Mouse (Mus musculus): Measurements from ENCODE around the gene Actr5.

Gene Actr5

GRCm38 (mm10) chr2:158613541-158614417 lies 10.9 kb upstream of the Actr5 start:
- DNase-seq (ENCODE audit: low read depth), result peak; percentile 55

DNA sequence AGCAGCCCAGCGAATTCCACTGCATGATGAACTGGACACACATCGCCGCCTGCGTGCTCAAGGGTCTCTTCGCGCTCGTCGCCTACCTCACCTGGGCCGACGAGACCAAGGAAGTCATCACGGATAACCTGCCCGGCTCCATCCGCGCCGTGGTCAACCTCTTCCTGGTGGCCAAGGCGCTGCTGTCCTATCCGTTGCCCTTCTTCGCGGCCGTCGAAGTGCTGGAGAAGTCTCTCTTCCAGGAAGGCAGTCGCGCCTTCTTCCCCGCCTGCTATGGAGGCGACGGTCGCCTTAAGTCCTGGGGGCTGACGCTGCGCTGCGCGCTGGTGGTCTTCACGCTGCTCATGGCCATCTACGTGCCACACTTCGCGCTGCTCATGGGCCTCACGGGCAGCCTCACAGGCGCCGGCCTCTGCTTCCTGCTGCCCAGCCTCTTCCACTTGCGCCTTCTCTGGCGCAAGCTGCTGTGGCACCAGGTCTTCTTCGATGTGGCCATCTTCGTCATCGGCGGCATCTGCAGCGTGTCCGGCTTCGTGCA lies 10.2 kb upstream of the Actr5 start:
- no peak for DNase-seq (ENCODE audit: low read depth)

GRCm38 (mm10) chr2:158615161-158615680 lies 9.5 kb upstream of the Actr5 start:
- DNase-seq (ENCODE audit: low read depth), result no peak

GRCm38 (mm10) chr2:158615702-158616101 lies 9.0 kb upstream of the Actr5 start:
- no peak for DNase-seq (ENCODE audit: low read depth)

DNA sequence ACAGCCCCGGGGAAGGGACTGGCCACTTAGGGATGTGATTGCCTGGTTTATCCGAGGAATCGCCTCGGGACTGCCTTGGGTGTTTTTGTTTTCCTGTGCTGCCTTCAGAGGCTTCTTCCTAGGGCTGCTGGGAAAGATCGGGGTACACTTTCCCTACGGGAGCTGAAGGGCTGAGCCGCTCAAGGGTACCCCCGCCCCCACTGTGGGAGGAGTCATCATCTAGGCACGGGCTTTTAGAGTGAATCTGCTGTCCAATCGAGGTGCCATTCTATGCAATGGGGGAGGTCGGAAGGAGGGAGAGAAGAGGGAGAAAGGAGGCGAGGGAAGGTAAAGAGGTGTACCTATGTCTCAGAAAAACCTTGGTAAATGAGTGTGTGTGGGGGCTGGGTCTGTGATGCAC lies 8.4 kb upstream of the Actr5 start:
- peak; percentile 35 for DNase-seq (ENCODE audit: low read depth)

GRCm38 (mm10) chr2:158616790-158617189 lies 7.9 kb upstream of the Actr5 start:
- DNase-seq (ENCODE audit: low read depth), result no peak

GRCm38 (mm10) chr2:158625231-158625630 lies 543 bp downstream of the Actr5 start:
- DNase-seq (ENCODE audit: low read depth), result no peak

DNA sequence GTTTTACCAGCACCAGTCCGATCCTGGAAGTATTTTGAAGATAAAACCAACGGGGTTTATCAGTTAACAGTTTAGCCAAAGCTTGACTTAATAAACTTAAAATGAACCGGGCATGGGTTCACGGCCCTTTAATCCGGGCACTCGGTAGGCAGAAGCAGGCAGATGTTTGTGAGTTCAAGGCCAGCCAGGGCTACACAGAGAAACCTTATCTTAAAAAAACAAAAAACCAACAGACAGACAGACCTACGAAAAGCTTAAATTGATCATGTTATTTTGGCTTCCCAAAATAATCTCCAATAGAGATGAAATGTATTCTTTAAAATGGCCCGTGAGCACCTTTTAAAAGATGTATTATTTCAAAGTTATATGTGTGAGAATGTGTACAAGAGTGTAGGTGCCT lies 1.0 kb downstream of the Actr5 start:
- DNase-seq (ENCODE audit: low read depth), result no peak

- DNase-seq (ENCODE audit: low read depth), result peak; percentile 61
These were observed 4.2 kb downstream of the Actr5 start for GRCm38 (mm10) chr2:158628858-158629257.

GRCm38 (mm10) chr2:158629414-158629813 lies 4.7 kb downstream of the Actr5 start:
- peak; percentile 79 for DNase-seq (ENCODE audit: low read depth)

- no peak for DNase-seq (ENCODE audit: low read depth)
These were observed 7.2 kb downstream of the Actr5 start for GRCm38 (mm10) chr2:158631873-158632272.

GRCm38 (mm10) chr2:158641869-158642268 lies 17.2 kb downstream of the Actr5 start:
- DNase-seq (ENCODE audit: low read depth), result peak; percentile 81

DNA sequence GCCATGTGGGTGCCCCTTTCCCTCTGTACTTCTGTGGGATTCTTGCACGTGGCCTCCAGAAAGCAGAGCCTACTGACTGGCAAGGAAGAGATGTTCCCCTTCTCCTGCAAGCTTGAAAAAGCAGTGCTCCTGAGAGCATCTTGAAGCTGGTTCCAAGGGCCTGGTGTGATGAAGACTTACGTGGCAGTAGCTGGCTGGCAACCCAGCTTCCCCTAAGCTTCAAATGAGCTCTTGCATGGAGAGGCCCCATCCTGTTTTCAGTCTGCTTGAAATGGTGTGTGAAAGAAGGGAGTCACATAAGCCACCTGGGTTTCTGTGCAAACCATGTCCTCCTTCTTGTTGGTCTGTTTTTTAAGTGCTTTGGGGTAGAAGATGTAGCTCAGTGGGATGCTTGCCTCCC lies 17.9 kb downstream of the Actr5 start:
- no peak for DNase-seq (ENCODE audit: low read depth)

DNA sequence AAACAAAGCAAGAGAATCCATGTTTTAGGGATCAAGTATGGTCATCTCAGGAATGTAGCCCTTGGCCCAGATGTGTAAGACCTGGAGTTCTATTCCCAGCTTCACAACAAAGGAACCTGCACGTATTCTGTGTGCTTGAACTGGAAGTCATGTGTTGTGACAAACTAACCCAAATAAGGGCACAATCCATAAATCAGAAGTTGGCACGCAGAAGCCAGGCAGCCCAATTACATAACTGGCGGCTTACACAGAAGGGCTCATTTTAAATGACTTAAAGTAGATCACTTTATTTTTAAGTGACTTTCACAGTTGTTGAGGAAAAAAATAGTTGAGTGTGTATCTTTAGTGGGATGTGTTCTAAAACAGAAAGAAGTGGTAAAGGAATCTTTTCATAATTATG lies 19.1 kb downstream of the Actr5 start:
- DNase-seq (ENCODE audit: low read depth), result no peak

DNA sequence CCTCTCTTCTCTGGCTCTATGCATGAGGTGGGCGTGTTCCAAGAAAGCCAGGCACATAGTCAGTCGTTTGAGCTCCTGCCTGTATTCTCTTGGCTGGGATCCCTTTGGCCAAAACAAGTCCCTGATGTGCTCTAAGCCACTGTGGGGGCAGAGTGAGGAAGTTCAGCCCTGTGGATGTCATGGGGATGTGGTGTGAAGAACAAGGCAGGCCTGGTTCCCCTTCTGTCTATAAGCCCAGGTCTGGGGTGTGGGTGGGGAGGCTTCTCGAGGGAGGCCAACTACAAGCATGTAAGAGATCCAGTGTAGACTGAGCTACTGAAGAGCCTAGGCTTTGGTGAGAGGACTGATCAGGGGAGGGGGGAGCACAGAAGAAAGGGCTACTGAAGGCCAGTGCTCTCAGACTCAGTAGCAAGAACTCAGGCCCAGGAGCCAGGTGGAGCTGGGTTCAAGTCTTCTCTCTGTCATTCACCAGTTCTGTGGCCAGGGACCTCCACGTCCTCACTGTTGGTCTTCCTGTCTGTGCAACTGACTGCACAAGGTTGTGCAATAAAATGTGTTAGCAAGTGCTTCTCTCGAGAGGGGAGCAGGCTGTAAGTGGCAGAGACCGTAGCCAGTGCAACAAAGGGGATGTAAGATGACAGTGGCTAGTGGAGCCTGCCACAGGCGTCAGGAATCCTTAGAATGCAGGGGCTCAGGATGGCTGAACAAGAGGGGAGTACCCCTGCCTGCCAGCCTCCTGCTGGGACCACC lies 26.6 kb downstream of the Actr5 start:
- no peak for DNase-seq (ENCODE audit: low read depth)

DNA sequence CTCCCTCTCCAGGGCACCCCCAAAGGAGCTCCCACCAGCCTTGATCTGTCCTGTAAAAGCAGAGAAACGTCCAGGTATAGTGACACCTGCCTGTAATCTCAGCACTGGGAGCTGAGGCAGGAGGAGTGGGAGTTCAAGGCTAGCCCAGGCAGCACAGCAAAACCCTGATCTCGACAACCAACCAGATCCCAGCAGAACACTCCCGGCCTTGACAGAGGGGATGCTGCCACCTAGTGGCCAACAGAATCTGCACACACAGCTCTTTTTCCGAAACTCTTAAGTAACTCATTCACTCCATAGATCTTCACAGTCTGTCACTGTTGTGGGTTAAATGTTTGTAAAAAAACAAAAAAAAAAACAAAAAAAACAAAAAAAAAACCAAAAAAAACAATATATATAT lies 28.3 kb downstream of the Actr5 start:
- DNase-seq (ENCODE audit: low read depth), result peak; percentile 89

GRCm38 (mm10) chr2:158654717-158655116 lies 30.0 kb downstream of the Actr5 start:
- no peak for DNase-seq (ENCODE audit: low read depth)

GRCm38 (mm10) chr2:158655806-158656205 lies 31.1 kb downstream of the Actr5 start:
- no peak for DNase-seq (ENCODE audit: low read depth)

DNA sequence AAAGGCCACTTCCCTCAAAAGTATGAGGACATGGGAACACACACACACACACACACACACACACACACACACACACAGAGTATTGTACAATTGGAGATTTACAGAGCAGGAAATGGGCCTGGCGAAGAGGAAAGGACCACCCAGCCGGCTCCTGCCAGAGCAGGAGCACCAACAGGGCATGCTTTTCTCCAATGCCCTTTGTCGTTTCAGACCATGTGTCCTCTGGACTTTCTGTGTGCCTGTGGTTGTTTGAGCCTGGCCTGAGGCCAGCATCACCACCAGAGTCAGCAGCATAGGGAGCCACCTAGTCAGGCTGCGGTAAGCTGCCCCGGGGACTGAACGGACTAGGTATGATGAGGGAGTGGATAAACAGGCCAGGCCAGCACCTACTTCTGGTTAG lies 34.1 kb downstream of the Actr5 start:
- no peak for DNase-seq (ENCODE audit: low read depth)

DNA sequence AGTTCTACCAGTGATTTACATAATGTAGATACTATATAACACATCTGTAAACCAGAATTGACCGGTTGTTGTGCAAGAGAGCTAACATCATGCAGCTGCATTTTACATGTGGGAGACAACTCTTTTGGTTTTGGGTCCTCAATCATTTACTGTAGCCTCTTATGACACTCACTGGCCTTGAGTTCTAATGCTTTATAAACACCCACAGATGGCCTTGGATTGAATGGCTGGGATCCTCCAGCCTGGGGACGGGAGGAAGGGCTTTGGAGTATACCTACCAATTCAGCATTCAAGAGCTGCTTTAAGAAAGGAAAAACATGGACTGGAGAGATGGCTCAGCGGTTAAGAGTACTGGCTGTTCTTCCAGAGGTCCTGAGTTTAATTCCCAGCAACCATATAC lies 34.7 kb downstream of the Actr5 start:
- DNase-seq (ENCODE audit: low read depth), result no peak

- DNase-seq (ENCODE audit: low read depth), result no peak
These were observed 40.4 kb downstream of the Actr5 start, which contains the start of gene Ppp1r16b for GRCm38 (mm10) chr2:158665098-158665497. TSS of gene Ppp1r16b (plus strand) at chr2:158665398.

DNA sequence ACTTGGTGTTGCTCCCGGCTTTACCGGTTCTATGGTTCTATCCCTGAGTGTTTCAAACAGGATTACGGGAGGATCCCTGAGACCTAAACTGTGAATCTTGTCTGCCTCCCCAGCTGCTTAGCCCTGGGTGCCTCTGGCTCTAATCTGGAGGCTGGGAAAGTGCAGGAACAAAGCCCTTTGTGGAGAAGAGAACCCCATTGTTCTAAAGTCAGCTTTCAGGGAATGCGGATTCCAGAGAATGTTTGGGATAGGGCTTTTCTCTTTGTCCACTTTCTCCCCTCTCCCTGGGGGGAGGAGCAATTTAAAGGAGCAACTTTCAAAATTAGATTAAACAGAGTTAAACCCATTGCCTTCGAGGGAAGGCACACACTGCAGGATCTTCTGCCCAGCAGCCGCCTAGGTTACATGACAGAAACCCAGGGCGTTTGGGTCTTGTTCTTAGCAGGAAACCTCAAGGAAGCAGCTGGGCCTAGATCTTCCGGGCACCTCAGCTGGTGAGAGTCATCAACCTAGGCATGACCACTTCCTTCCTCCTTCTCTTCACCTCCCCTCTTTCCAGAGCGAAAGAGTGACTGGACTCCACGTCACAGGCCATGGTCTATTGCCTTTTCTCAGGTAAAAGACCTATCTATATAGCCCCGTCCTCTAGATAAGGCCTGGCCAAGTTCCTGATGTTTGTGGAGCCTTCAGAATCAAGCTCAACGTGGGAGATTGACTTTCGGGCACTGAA lies 41.5 kb downstream of the Actr5 start:
- no peak for DNase-seq (ENCODE audit: low read depth)

All from NIH3T3 (cell line).